Mouse (Mus musculus) limb, embryonic 14.5 days (tissue): ENCODE measurements around the gene Mrpl45. TPM values are rescaled to one million over a fixed set of nuclear protein-coding genes. Genes with fewer than 3 reads are reported as not detected.

Experiments
- ATAC-seq: fragments of 200-750 bp; cut with Nextera tagmentation; 2 replicates; pipeline ENCODE4 v1.8.0; 2017; ENCODE audit warnings: low read depth, moderate number of reproducible peaks, moderate TSS enrichment; ENCODE audit not compliant: low FRiP score
- DNase-seq: peaks from one replicate; pipeline ENCODE4 v3.0.0-alpha.2; 2015; ENCODE audit warnings: low spot score
- H3K27ac ChIP-seq: fragments of 300-500 bp; sonication (generic); replicated peaks from 2 replicates; pipeline ENCODE4 v1.5.1; 2014; ENCODE audit warnings: low read depth, mild to moderate bottlenecking, low read length, moderate library complexity, mixed read lengths
- H3K27me3 ChIP-seq: fragments of 300-500 bp; sonication (generic); 2 replicates; pipeline ENCODE4 v1.6.1; 2014; ENCODE audit warnings: low read length, mixed read lengths; ENCODE audit not compliant: control insufficient read depth, insufficient read depth
- H3K36me3 ChIP-seq: fragments of 300-500 bp; sonication (generic); 2 replicates; pipeline ENCODE4 v1.6.1; 2014; ENCODE audit warnings: mild to moderate bottlenecking, low read length, moderate library complexity, mixed read lengths; ENCODE audit not compliant: control insufficient read depth, insufficient read depth
- H3K4me1 ChIP-seq: fragments of 300-500 bp; sonication (generic); 2 replicates; pipeline ENCODE4 v1.6.1; 2014; ENCODE audit warnings: antibody characterized with exemption, low read length, mixed read lengths; ENCODE audit not compliant: control insufficient read depth, insufficient read depth
- H3K4me2 ChIP-seq: fragments of 300-500 bp; sonication (generic); replicated peaks from 2 replicates; pipeline ENCODE4 v1.6.1; 2014; ENCODE audit warnings: low read depth, mild to moderate bottlenecking, low read length, moderate library complexity; ENCODE audit not compliant: severe bottlenecking
- H3K4me3 ChIP-seq: fragments of 300-500 bp; sonication (generic); replicated peaks from 2 replicates; pipeline ENCODE4 v1.5.1; 2014; ENCODE audit warnings: low read length
- H3K9ac ChIP-seq: fragments of 300-500 bp; sonication (generic); 2 replicates; pipeline ENCODE4 v1.6.1; 2014; ENCODE audit warnings: mild to moderate bottlenecking, low read depth, low read length, moderate library complexity; ENCODE audit not compliant: severe bottlenecking
- H3K9me3 ChIP-seq: fragments of 300-500 bp; sonication (generic); 2 replicates; pipeline ENCODE4 v1.6.1; 2016; ENCODE audit warnings: low read length; ENCODE audit not compliant: control insufficient read depth
- POLR2A ChIP-seq: fragments of 200-500 bp; IDR thresholded peaks from 2 replicates; pipeline ENCODE4 v1.8.0; 2012; ENCODE audit warnings: inconsistent platforms, mild to moderate bottlenecking, moderate library complexity, borderline replicate concordance; ENCODE audit not compliant: insufficient read depth, insufficient read length; ENCODE audit errors: extremely low read depth
- WGBS: fragments of 180-500 bp; shearing (Covaris S2); extraction: QIAGEN DNeasy Blood & Tissue Kit; methylation state at CpG from one replicate; pipeline ENCODE4 v1.1.7; 2014; 5-methylcytosine and 5-hydroxymethylcytosine counted together
- polyA plus RNA-seq, 2 experiments: library from polyadenylated mRNA; depleted of rRNA in 1 of 2; stranded (reverse) in 1 of 2; unstranded in 1 of 2; fragments of >200 nt; fragmentation: Nextera tagmentation in 1 of 2; extraction: Ambion mirVana in 1 of 2; gene quantifications; 2 replicates each; pipeline versions ENCODE4 v1.2.1 to v1.2.3; 2012 to 2014

Mrpl45 gene
- polyA plus RNA-seq, 2 experiments = 22.7 to 42.8 TPM

DNA sequence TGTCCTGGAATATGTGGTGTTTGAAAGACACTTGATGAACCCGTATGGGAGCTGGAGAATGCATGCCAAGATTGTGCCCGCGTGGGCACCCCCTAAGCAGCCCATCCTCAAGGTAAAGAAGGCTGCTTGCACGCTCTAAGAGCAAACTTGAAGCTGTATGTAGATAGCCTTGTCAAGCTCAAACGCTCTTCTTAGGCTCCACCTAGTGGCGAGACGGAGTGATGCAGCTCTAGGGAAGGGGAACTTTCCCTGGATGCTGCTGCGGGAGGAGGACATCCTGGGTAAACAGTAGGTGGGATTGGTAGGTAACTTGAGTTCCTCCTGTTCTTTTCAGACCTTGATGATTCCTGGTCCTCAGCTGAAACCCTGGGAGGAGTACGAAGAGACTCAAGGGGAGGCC lies 12.6 kb downstream of the Mrpl45 start:
- H3K4me2 ChIP-seq = no peak overlapping the region
- DNase-seq = peak; percentile 54
- WGBS = 22% methylated on average over 9 of the region's 9 CpGs
- no peaks in the 10 kb centered on the region for H3K9me3 ChIP-seq
- TF ChIP-seq POLR2A = no peak
- ATAC-seq = no peak
- H3K4me3 ChIP-seq = no peak overlapping the region
- no peak overlapping the region for H3K27ac ChIP-seq
- H3K36me3 ChIP-seq = peaks cover 66% of the 10 kb centered on the region
- no peaks in the 10 kb centered on the region for H3K4me1 ChIP-seq
- no peaks in the 10 kb centered on the region for H3K27me3 ChIP-seq
- H3K9ac ChIP-seq = no peak overlapping the region

DNA sequence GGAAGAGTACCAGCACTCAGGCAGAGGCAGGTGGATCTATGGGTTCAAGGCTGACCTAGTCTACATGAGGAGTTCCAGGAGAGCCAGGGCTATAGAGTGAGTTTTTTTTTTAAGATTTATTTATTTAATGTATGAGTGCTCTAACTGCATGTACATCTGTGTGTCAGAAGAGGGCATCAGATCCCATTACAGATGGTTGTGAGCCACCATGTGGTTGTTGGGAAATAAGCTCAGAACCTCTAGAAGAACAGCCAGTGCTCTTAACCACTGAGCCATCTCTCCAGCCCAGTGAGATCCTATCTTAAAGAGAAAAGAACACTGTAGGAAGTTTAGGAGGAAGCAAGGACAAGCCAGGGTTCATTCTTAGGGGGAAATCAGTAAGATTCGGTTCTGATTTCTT lies 14.8 kb downstream of the Mrpl45 start:
- no peak for TF ChIP-seq POLR2A
- no peak for ATAC-seq
- no peak overlapping the region for H3K4me3 ChIP-seq
- no peaks in the 10 kb centered on the region for H3K4me1 ChIP-seq
- H3K9ac ChIP-seq = no peak overlapping the region
- no peak for DNase-seq
- H3K27ac ChIP-seq = no peak overlapping the region
- H3K9me3 ChIP-seq = no peaks in the 10 kb centered on the region
- H3K27me3 ChIP-seq = no peaks in the 10 kb centered on the region
- 94% methylated on average over 1 of the region's 1 CpGs for WGBS
- no peak overlapping the region for H3K4me2 ChIP-seq
- peaks cover 49% of the 10 kb centered on the region for H3K36me3 ChIP-seq

DNA sequence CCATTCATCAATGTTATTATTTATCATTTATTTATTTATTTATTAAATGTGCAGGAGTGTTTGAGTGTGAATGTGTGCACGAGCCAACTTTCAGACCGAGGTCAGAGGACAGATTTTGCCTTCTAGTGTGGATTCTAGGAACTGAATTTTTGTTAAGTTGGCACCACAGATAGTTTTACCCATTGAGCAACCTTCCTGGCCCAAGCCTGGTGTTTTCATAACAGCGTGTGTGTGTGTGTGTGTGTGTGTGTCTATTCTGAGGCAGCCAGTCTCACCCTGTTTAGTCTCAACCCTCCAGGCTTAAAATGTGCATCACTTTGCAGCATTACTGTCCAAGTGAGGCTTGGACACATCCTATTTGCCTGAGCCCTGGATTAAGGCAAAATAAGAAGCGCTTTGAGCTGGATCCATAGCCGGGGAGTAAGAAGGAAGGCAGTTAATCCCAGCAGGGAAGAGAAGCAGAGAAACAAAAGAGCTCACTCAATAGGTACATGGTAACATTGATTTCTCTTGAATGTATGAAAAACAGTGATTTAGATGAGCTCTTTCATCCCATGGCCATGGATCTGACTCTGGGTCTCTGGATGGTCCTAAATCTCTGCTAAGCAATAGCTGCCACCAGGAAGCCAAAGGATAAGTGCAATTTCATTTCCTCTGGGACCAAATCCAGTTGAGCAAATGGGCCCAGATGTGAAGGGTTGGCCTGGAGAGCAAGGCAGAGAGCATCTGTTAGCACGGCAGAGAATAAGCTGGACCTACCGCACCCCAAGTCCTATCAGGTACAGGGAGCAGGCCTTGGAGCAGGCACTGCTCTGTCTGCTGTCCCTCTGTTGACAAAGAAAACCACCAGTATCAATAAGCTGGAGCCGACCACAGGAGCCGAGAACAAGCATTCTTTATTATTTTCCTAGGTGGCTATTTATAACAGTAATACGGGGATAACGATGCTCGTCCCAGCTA lies 16.0 kb downstream of the Mrpl45 start:
- WGBS = 74% methylated on average over 12 of the region's 12 CpGs
- Histone ChIP-seq H3K4me1 (peaks cover 3% of the 10 kb centered on the region; the same call in 1 of the 2 replicates), H3K27me3 (no peaks in the 10 kb centered on the region), H3K36me3 (peaks cover 37% of the 10 kb centered on the region), H3K4me2 (no peak overlapping the region), H3K9me3 (no peaks in the 10 kb centered on the region), H3K9ac (no peak overlapping the region), H3K4me3 (no peak overlapping the region), H3K27ac (no peak overlapping the region)
- no peak for TF ChIP-seq POLR2A
- ATAC-seq (no peak), DNase-seq (no peak)

DNA sequence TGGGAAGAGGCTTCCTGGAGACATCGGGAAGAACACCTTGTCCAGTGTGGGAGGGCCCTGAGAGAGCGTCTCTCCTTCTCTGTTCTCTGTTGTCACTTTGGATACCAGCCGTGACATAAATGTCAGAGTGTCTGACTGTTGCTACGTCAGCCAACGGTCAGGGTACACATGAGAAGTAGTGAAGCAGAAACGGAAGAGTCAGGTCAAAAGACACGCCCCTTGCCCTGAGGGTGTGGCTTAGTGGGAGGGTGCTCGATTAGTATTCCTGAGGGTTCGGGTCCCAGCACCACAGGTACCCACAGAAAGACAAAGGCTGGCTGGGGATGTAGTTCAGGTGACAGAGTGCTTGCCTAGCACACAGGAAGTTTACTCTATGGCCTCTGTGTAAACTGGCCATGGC lies 17.5 kb downstream of the Mrpl45 start:
- Histone ChIP-seq H3K36me3 (peaks cover 23% of the 10 kb centered on the region), H3K27me3 (no peaks in the 10 kb centered on the region), H3K9ac (no peak overlapping the region), H3K4me3 (no peak overlapping the region), H3K9me3 (no peaks in the 10 kb centered on the region), H3K4me2 (no peak overlapping the region), H3K4me1 (peaks cover 5% of the 10 kb centered on the region), H3K27ac (no peak overlapping the region)
- DNase-seq = no peak
- ATAC-seq = no peak
- no peak for TF ChIP-seq POLR2A
- 59% methylated on average over 9 of the region's 9 CpGs for WGBS

DNA sequence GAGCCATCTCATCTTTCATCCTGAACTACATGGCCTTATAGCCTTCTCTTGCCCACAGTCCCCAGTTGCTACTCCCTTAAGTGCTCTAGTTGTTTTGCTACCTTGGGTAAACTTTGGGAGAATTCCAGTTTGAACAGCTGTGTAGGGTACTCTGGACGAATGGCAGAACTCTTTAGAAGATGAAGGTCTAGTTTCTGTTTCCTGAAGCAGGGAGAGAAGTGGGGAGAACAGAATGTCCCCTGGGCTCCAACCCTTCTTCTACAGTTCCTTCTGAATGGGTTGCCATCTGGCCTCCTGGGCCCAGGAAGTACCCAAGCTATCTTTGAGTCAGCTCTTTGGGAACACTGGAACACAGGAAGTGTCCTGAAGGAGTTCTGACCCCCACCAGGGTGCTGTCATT lies 18.4 kb downstream of the Mrpl45 start:
- Histone ChIP-seq H3K4me3 (no peak overlapping the region), H3K27me3 (no peaks in the 10 kb centered on the region), H3K4me2 (no peak overlapping the region), H3K4me1 (peaks cover 13% of the 10 kb centered on the region), H3K36me3 (peaks cover 15% of the 10 kb centered on the region), H3K9ac (no peak overlapping the region), H3K27ac (no peak overlapping the region), H3K9me3 (no peaks in the 10 kb centered on the region)
- DNase-seq (no peak), ATAC-seq (no peak)
- 70% methylated on average over 1 of the region's 1 CpGs for WGBS
- TF ChIP-seq POLR2A = no peak
